Mouse (Mus musculus) cortical plate, adult 2 months (tissue): Measurements from ENCODE around the gene Prss50.

Experiments used
- CTCF ChIP-seq: fragments of 200-500 bp; IDR thresholded peaks from 2 replicates; pipeline ENCODE4 v1.5.1; 2011; ENCODE audit warnings: mild to moderate bottlenecking, control low read depth, low read length; ENCODE audit not compliant: insufficient read depth; ENCODE audit errors: extremely low read depth
- POLR2A ChIP-seq: fragments of 200-500 bp; IDR thresholded peaks from 2 replicates; pipeline ENCODE4 v1.6.1; 2011; ENCODE audit warnings: mild to moderate bottlenecking, low read length, control low read depth; ENCODE audit not compliant: insufficient read depth; ENCODE audit errors: extremely low read depth

- TF ChIP-seq CTCF (peak; percentile 26; the same call in 1 of the 2 replicates), POLR2A (no peak)
Observed at GRCm38 (mm10) chr9:110890026-110890783, 32.4 kb downstream of the Prss50 start.
